Mouse (Mus musculus): ENCODE results near the gene Ngfr. TPM values are rescaled to one million over a fixed set of nuclear protein-coding genes. Genes with fewer than 3 reads are reported as not detected.
"Not testable (repeated sequence)": the region's sequence is repeated elsewhere in the genome, so short reads cannot be mapped to it uniquely, and the experiment has no call there.

Gene Ngfr
- total and polyA plus RNA-seq, 3 experiments, result 0.05 TPM; not detected in 2

GRCm38 (mm10) chr11:95614739-95615138, 27.2 kb upstream of the Ngfr start:
- DNase-seq (ENCODE audit: low spot score) (no peak), ATAC-seq (ENCODE audit: extremely low read depth, insufficient number of reproducible peaks, low FRiP score, poor library complexity, severe bottlenecking) (no peak)
- no peak for TF ChIP-seq GATA2 (IDR thresholded peaks at IDR 0.05; ENCODE audit: borderline replicate concordance, low read depth, low read length)
- no peak for TF ChIP-seq CTCF (IDR thresholded peaks at IDR 0.05; ENCODE audit: low read depth, low read length)
- TF ChIP-seq GATA1 (IDR thresholded peaks at IDR 0.05; ENCODE audit: borderline replicate concordance, low read length), result no peak
- TF ChIP-seq POLR2AphosphoS5 (IDR thresholded peaks at IDR 0.05; ENCODE audit: insufficient replicate concordance, low read depth, low read length), result no peak
- no peak for TF ChIP-seq TAL1 (conservative IDR thresholded peaks at IDR 0.05; ENCODE audit: low read depth, low read length)
- Histone ChIP-seq H3K4me3 (ENCODE audit: low read depth, low read length) (no peak overlapping the region), H3K27me3 (ENCODE audit: insufficient read depth, low read length) (peaks cover 38% of the 10 kb centered on the region), H3K4me1 (ENCODE audit: insufficient read depth, low read depth, low read length) (no peaks in the 10 kb centered on the region), H3K9me3 (replicated peaks) (no peaks in the 10 kb centered on the region), H3K36me3 (replicated peaks) (no peaks in the 10 kb centered on the region)

- no peak overlapping the region for H3K4me3 ChIP-seq (ENCODE audit: low read depth, low read length)
- no peak for TF ChIP-seq GATA2 (IDR thresholded peaks at IDR 0.05; ENCODE audit: borderline replicate concordance, low read depth, low read length)
- TF ChIP-seq CTCF (IDR thresholded peaks at IDR 0.05; ENCODE audit: low read depth, low read length), result no peak
- H3K4me1 ChIP-seq (ENCODE audit: insufficient read depth, low read depth, low read length), result no peaks in the 10 kb centered on the region
- DNase-seq (ENCODE audit: low spot score) (no peak), ATAC-seq (ENCODE audit: extremely low read depth, insufficient number of reproducible peaks, low FRiP score, poor library complexity, severe bottlenecking) (no peak)
- no peaks in the 10 kb centered on the region for H3K9me3 ChIP-seq (replicated peaks)
- H3K36me3 ChIP-seq (replicated peaks), result no peaks in the 10 kb centered on the region
- H3K27me3 ChIP-seq (ENCODE audit: insufficient read depth, low read length), result peaks cover 18% of the 10 kb centered on the region
These were observed 23.7 kb upstream of the Ngfr start for GRCm38 (mm10) chr11:95611283-95611682.

GRCm38 (mm10) chr11:95610391-95610902, 22.9 kb upstream of the Ngfr start:
- H3K36me3 ChIP-seq (replicated peaks), result no peaks in the 10 kb centered on the region
- no peak overlapping the region for H3K4me3 ChIP-seq (ENCODE audit: low read depth, low read length)
- DNase-seq (ENCODE audit: low spot score) (no peak), ATAC-seq (ENCODE audit: extremely low read depth, insufficient number of reproducible peaks, low FRiP score, poor library complexity, severe bottlenecking) (no peak)
- H3K4me1 ChIP-seq (ENCODE audit: insufficient read depth, low read depth, low read length), result no peaks in the 10 kb centered on the region
- TF ChIP-seq GATA2 (IDR thresholded peaks at IDR 0.05; ENCODE audit: borderline replicate concordance, low read depth, low read length) (no peak), POLR2AphosphoS5 (IDR thresholded peaks at IDR 0.05; ENCODE audit: insufficient replicate concordance, low read depth, low read length) (no peak), GATA1 (IDR thresholded peaks at IDR 0.05; ENCODE audit: borderline replicate concordance, low read length) (no peak), CTCF (IDR thresholded peaks at IDR 0.05; ENCODE audit: low read depth, low read length) (no peak), TAL1 (conservative IDR thresholded peaks at IDR 0.05; ENCODE audit: low read depth, low read length) (no peak)
- H3K9me3 ChIP-seq (replicated peaks), result no peaks in the 10 kb centered on the region
- peaks cover 18% of the 10 kb centered on the region for H3K27me3 ChIP-seq (ENCODE audit: insufficient read depth, low read length)

DNA sequence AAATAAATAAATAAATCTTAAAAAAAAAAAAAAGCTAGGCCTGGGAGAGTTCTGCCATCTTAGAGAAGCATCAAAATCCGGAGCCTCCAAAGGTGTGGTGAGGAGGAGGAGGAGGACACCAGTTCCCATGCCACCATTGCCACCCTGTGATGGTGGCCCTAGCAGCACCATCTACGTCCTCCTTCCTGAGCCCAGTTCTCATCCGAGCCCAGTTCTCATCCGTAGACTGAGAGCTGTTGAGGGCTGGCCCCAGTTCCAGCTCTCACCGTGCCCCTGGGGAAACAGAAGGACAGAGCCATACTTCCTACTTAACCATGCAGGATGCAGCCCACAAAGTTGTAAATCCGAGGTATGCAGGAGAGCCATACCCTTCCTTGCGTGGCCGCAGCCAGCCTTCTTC, 22.4 kb upstream of the Ngfr start:
- Histone ChIP-seq H3K9me3 (replicated peaks) (no peaks in the 10 kb centered on the region), H3K36me3 (replicated peaks) (no peaks in the 10 kb centered on the region), H3K4me1 (ENCODE audit: insufficient read depth, low read depth, low read length) (no peaks in the 10 kb centered on the region), H3K27me3 (ENCODE audit: insufficient read depth, low read length) (peaks cover 18% of the 10 kb centered on the region), H3K4me3 (ENCODE audit: low read depth, low read length) (no peak overlapping the region)
- ATAC-seq (ENCODE audit: extremely low read depth, insufficient number of reproducible peaks, low FRiP score, poor library complexity, severe bottlenecking) (no peak), DNase-seq (ENCODE audit: low spot score) (no peak)
- no peak for TF ChIP-seq POLR2AphosphoS5 (IDR thresholded peaks at IDR 0.05; ENCODE audit: insufficient replicate concordance, low read depth, low read length)
- TF ChIP-seq CTCF (IDR thresholded peaks at IDR 0.05; ENCODE audit: low read depth, low read length), result no peak
- TF ChIP-seq GATA2 (IDR thresholded peaks at IDR 0.05; ENCODE audit: borderline replicate concordance, low read depth, low read length), result no peak
- TF ChIP-seq GATA1 (IDR thresholded peaks at IDR 0.05; ENCODE audit: borderline replicate concordance, low read length), result no peak
- no peak for TF ChIP-seq TAL1 (conservative IDR thresholded peaks at IDR 0.05; ENCODE audit: low read depth, low read length)

GRCm38 (mm10) chr11:95607286-95607685, 19.8 kb upstream of the Ngfr start:
- not testable (repeated sequence) for ATAC-seq (ENCODE audit: extremely low read depth, insufficient number of reproducible peaks, low FRiP score, poor library complexity, severe bottlenecking); DNase-seq (ENCODE audit: low spot score); H3K4me3 ChIP-seq (ENCODE audit: low read depth, low read length); H3K4me1 ChIP-seq (ENCODE audit: insufficient read depth, low read depth, low read length); H3K9me3 ChIP-seq (replicated peaks); H3K36me3 ChIP-seq (replicated peaks)
- peaks cover 18% of the 10 kb centered on the region for H3K27me3 ChIP-seq (ENCODE audit: insufficient read depth, low read length)

- H3K9me3 ChIP-seq (replicated peaks), result no peaks in the 10 kb centered on the region
- no peak for DNase-seq (ENCODE audit: low spot score)
- H3K27me3 ChIP-seq (ENCODE audit: insufficient read depth, low read length), result peaks cover 29% of the 10 kb centered on the region
- TF ChIP-seq CTCF (IDR thresholded peaks at IDR 0.05; ENCODE audit: low read depth, low read length) (no peak), GATA2 (IDR thresholded peaks at IDR 0.05; ENCODE audit: borderline replicate concordance, low read depth, low read length) (no peak), TAL1 (conservative IDR thresholded peaks at IDR 0.05; ENCODE audit: low read depth, low read length) (no peak), GATA1 (IDR thresholded peaks at IDR 0.05; ENCODE audit: borderline replicate concordance, low read length) (no peak), POLR2AphosphoS5 (IDR thresholded peaks at IDR 0.05; ENCODE audit: insufficient replicate concordance, low read depth, low read length) (no peak)
- H3K4me3 ChIP-seq (ENCODE audit: low read depth, low read length), result no peak overlapping the region
- ATAC-seq (ENCODE audit: extremely low read depth, insufficient number of reproducible peaks, low FRiP score, poor library complexity, severe bottlenecking), result no peak
- no peaks in the 10 kb centered on the region for H3K4me1 ChIP-seq (ENCODE audit: insufficient read depth, low read depth, low read length)
- H3K36me3 ChIP-seq (replicated peaks), result no peaks in the 10 kb centered on the region
These were observed 10.9 kb upstream of the Ngfr start for GRCm38 (mm10) chr11:95598214-95599062.
